Mouse (Mus musculus) bone marrow, adult 2 months (tissue): Measurements from ENCODE around the gene Xab2. TPM values are rescaled to one million over a fixed set of nuclear protein-coding genes. Genes with fewer than 3 reads are reported as not detected.

Source experiments
- H3K27ac ChIP-seq: fragments of 200-500 bp; 2 replicates; pipeline ENCODE4 v1.5.1; 2012; ENCODE audit warnings: low read depth, mild to moderate bottlenecking, control low read depth, inconsistent platforms, low read length; ENCODE audit not compliant: control insufficient read depth, poor library complexity, insufficient read depth
- H3K4me1 ChIP-seq: fragments of 200-500 bp; 2 replicates; pipeline ENCODE4 v1.6.1; 2011; ENCODE audit warnings: low read length; ENCODE audit not compliant: control insufficient read depth, insufficient read depth
- H3K4me3 ChIP-seq: fragments of 200-500 bp; replicated peaks from 2 replicates; pipeline ENCODE3; 2011; ENCODE audit warnings: mild to moderate bottlenecking, low read depth, low read length, control low read depth; ENCODE audit not compliant: control insufficient read depth
- CTCF ChIP-seq: fragments of 200-500 bp; IDR thresholded peaks from 2 replicates; pipeline ENCODE4 v1.5.1; 2011; ENCODE audit warnings: low read length, control low read depth; ENCODE audit not compliant: control insufficient read depth, insufficient read depth
- POLR2A ChIP-seq: fragments of 200-500 bp; IDR thresholded peaks from 2 replicates; pipeline ENCODE4 v1.6.1; 2011; ENCODE audit warnings: low read depth, mild to moderate bottlenecking, control low read depth, low read length, borderline replicate concordance; ENCODE audit not compliant: control insufficient read depth
- WGBS: fragments of 180-500 bp; shearing (Covaris S2); methylation state at CpG from one replicate; pipeline ENCODE4 v1.1.7; 2018; 5-methylcytosine and 5-hydroxymethylcytosine counted together
- polyA plus RNA-seq: library from polyadenylated mRNA; stranded (reverse); fragments of >200 nt; gene quantifications from 2 replicates; pipeline ENCODE4 v1.2.4, GENCODE M21; 2011; ENCODE audit warnings: low replicate concordance; ENCODE audit not compliant: missing spikeins, insufficient read depth, insufficient read length

Xab2 gene
- polyA plus RNA-seq, 1 experiment, result 40.3 TPM

DNA sequence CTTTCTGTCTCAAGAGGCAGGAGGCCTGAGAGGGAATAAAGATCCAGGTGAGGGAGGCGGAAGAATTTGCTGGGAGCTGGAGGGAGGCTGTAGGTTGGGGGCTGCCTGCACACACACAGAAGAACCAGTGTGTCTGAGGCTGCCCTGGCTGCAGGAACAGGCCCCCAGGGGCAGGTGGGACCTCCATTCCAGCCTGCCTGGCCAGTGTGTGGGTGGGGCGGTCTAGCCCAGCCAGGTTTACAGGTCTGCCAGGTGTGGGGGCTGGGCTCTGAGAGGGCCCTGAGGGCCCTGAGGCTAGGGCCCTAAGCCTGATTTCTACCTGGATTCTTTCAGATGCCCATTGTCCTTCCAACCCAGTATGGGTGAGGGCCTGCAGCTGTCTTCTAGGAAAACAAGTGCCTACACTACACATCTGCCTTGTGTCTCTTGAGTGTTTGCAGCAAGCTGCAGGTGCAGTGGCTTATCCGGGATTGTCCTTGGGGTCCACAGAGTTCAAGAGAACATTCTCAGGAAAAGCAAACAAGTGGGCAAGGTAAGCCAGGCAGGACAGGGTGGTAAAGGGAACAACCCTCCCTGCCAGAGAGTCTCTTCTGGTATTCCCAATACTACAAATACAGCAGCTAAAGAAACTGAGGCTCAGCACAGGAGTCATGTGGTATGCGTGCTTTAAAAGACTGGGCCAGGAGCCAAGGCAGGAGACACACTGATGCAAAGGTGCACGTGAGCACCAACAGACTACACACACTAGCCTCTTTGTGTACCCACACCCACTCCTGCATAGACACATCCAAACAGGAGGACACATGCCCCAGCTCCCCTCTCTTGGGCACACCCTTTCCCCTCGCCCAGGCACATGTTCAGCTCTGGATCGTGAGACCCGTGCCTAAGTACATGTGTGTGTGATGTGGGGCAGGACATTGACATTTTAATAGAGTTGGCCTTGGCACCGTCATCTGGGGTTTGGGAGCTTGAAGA lies 41.4 kb downstream of the Xab2 start:
- 83% methylated on average over 9 of the region's 9 CpGs for WGBS
- Histone ChIP-seq H3K27ac (no peak overlapping the region), H3K4me1 (no peaks in the 10 kb centered on the region), H3K4me3 (no peak overlapping the region)
- TF ChIP-seq POLR2A, result no peak
- TF ChIP-seq CTCF, result no peak

DNA sequence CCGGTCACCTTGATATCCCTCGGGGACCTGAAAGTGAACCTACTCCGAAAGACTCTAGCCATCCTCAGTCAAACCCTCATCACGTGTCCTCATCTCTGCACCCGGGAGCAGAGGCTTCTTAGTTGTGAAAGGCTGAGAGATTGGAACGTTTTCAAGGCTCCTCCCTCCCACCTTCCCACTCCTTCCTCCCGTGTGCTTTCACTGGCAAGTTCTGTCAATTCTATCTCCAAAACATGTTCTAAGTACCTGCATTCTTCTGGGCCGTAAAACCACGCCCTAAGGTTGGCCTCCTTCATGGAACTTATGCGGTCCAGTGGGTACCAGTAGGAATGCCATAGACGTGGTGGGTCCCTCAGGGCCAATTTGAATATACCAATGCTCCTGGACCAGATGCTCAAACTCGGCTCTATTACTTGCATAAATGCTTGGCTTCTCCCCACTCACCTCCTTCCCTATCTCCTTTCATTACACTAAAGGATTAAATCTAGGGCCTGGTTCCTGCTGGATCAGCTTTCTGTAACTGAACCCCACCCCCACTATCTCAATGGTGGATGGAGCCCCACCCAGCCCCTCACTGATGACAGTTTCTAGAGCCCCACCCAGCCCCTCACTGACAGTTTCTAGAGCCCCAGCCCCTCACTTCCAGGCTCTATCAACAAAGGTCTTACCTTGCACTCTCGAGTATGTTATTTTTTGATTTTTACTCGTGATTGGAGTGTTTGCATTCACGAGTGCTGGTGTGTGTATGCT lies 44.7 kb downstream of the Xab2 start:
- WGBS, result 65% methylated on average over 15 of the region's 15 CpGs
- H3K4me1 ChIP-seq, result no peaks in the 10 kb centered on the region
- no peak for TF ChIP-seq POLR2A
- no peak for TF ChIP-seq CTCF

DNA sequence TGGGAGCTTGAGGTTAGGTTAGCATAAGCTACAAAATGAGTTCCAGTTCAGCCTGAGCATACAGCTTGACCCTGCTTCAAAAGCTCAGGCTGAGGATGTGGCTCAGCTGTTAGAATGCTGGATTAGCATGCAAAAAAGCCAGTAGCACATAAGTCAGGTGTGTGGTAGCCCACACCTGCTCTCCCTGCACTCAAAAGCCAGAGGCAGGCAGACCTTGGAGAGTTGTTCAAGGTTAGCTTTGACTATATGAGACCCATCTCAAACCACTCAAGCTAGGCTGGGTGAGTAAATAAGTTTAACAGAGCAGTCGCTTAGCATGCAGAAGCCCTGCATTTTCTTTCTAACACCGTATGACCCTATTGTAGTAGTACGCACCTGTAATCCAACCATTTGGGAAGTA lies 46.6 kb downstream of the Xab2 start:
- 87% methylated on average over 3 of the region's 3 CpGs for WGBS
- TF ChIP-seq CTCF (no peak), POLR2A (no peak)
- Histone ChIP-seq H3K27ac (no peak overlapping the region), H3K4me1 (no peaks in the 10 kb centered on the region), H3K4me3 (no peak overlapping the region)

More for the DNA sequence above, 44.7 kb downstream of the Xab2 start:
- no peak overlapping the region for H3K27ac ChIP-seq
- no peak overlapping the region for H3K4me3 ChIP-seq

DNA sequence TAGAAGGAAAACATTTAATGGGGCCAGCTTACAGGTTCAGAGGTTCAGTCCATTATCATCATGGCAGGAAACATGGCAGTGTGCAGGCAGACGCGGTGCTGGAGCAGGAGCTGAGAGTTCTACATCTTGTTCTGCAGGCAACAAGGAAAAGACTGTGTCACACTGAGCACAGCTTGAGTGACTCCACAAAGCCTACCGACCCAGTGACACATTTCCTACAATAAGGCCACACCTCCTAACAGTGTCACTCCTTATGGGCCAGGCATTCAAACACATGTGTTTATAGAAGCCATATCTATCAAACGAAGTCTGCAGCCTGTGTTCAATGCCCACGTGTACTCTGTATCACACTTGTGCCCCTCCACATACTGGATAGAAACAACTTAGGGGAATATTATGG lies 51.3 kb downstream of the Xab2 start:
- 71% methylated on average over 5 of the region's 5 CpGs for WGBS
- H3K4me1 ChIP-seq, result no peaks in the 10 kb centered on the region
- TF ChIP-seq CTCF, result no peak
- TF ChIP-seq POLR2A, result no peak
- no peak overlapping the region for H3K4me3 ChIP-seq
- H3K27ac ChIP-seq, result no peak overlapping the region

DNA sequence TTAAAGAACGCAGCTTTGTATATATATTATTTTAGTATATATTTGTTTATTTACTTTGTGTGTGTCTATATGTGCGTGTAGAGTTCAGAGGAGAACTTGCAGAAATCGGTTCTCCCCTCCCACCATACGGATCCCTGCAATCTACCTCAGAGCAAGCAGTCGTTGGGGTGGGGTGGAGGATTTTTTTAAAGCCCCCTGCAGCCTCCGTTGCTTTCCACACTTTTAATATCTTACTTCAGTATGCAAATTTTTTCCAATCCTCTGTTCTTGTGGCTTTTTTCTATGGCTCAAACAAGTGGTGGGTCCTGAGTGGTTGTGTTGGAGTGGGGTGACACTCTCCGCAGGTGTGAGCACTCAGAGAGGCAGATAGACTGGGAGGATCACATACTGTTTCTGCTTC lies 52.7 kb downstream of the Xab2 start:
- no peaks in the 10 kb centered on the region for H3K4me1 ChIP-seq

DNA sequence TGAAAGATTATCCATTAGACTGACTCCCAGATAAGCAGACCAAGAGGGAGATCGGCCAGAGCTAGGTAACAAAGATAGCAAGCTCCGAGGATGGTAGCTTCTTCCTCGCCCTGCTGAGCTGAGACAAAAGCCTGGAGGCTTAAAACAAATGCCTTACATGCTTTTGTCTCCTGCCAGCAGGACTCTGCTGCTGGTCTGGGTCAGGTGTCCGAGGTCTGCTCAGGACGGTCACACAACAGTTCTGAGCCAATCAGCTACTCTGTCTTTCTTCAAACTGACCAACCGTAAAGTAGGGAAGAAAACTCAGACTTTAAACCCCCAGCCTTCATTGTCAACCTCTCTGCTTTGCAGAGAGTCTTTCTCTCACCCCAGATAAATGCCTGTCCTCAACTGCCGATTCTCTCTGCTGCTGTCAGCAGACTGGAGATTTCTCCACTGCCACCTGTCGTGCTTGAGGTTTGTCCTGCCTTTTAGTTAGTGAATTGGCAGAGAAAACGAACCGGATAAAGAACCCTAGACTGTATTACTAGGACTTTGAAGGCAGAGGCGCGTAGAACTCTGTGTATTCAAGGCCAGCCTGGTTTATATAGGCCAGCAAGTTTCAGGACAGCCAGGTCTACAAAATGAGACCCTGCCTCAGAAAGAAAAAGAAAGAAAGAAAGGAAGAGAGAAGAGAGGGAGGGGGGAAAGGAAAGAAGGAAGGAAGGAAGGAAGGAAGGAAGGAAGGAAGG lies 53.3 kb downstream of the Xab2 start, which contains the start of gene C330021F23Rik:
TSS of gene C330021F23Rik (plus strand) at position 350 of the 731 bp plus-strand sequence.
- H3K4me3 ChIP-seq, result no peak within 1 kb of the TSS
- WGBS, result 52% methylated on average over 12 of the region's 12 CpGs
- TF ChIP-seq CTCF (no peak), POLR2A (no peak)
- H3K27ac ChIP-seq, result no peak within 1 kb of the TSS
- no peaks in the 10 kb centered on the region for H3K4me1 ChIP-seq

More for the DNA sequence above, 52.7 kb downstream of the Xab2 start:
- H3K4me3 ChIP-seq, result no peak overlapping the region
- no peak overlapping the region for H3K27ac ChIP-seq
- TF ChIP-seq POLR2A (no peak), CTCF (no peak)
- WGBS, result 41% methylated on average over 7 of the region's 7 CpGs

Other genes starting within 250 kb of the Xab2 start
- gene Arhgef18, start 228.3 kb downstream of the Xab2 start, polyA plus RNA-seq, result 15.2 and 34.7 TPM in 2 replicates
- 1.7 and 2.6 TPM in 2 replicates for gene Pex11g, start 153.6 kb downstream of the Xab2 start, polyA plus RNA-seq
- gene Tex45, start 150.5 kb downstream of the Xab2 start, polyA plus RNA-seq, result 1.00 TPM in 1 of 2 replicates, not detected in the other
- 3.9 and 5.8 TPM in 2 replicates for gene Zfp358, start 128.2 kb downstream of the Xab2 start, polyA plus RNA-seq
- gene Mcoln1, start 120.9 kb downstream of the Xab2 start, polyA plus RNA-seq, result 97.4 and 154 TPM in 2 replicates
- gene Pnpla6, start 105.9 kb downstream of the Xab2 start, polyA plus RNA-seq, result 36.3 and 52.7 TPM in 2 replicates
- gene C330021F23Rik, start 53.3 kb downstream of the Xab2 start, polyA plus RNA-seq, result not detected in 2 replicates
- 1.1 and 4.1 TPM in 2 replicates for gene Camsap3, start 34.0 kb downstream of the Xab2 start, polyA plus RNA-seq
- gene Pet100, start 232 bp upstream of the Xab2 start, polyA plus RNA-seq, result 162 and 227 TPM in 2 replicates
- not detected in 2 replicates for gene Pcp2, start 4.2 kb upstream of the Xab2 start, polyA plus RNA-seq
- gene Stxbp2, start 9.6 kb upstream of the Xab2 start, polyA plus RNA-seq, result 229 and 373 TPM in 2 replicates
- gene Retn, start 34.5 kb upstream of the Xab2 start, polyA plus RNA-seq, result 3.0 TPM in 1 of 2 replicates, not detected in the other
- 38.3 and 142 TPM in 2 replicates for gene Mcemp1, start 44.4 kb upstream of the Xab2 start, polyA plus RNA-seq
- gene Fcor, start 51.0 kb upstream of the Xab2 start, polyA plus RNA-seq, result 10.9 TPM in 1 of 2 replicates, not detected in the other
- gene Trappc5, start 55.0 kb upstream of the Xab2 start, polyA plus RNA-seq, result 7.7 and 10.0 TPM in 2 replicates
- 16.8 and 37.3 TPM in 2 replicates for gene Fcer2a, start 72.9 kb upstream of the Xab2 start, polyA plus RNA-seq
- not detected in 2 replicates for gene Clec4g, start 99.3 kb upstream of the Xab2 start, polyA plus RNA-seq
- 1.3 and 3.4 TPM in 2 replicates for gene Cd209a, start 127.7 kb upstream of the Xab2 start, polyA plus RNA-seq
- gene Cd209e, start 233.0 kb upstream of the Xab2 start, polyA plus RNA-seq, result not detected in 2 replicates